Mouse (Mus musculus) bone marrow macrophage, adult 2 months (primary cell): ENCODE data around the gene Ppp1r7. TPM values are rescaled to one million over a fixed set of nuclear protein-coding genes. Genes with fewer than 3 reads are reported as not detected.
"Not testable (repeated sequence)": the region's sequence is repeated elsewhere in the genome, so short reads cannot be mapped to it uniquely, and the experiment has no call there.

Experiments
- H3K27ac ChIP-seq: 2 replicates; pipeline ENCODE4 v1.5.1; 2012; ENCODE audit warnings: low read depth, low read length; ENCODE audit not compliant: insufficient read depth
- H3K4me1 ChIP-seq: 2 replicates; pipeline ENCODE4 v1.6.1; 2012; ENCODE audit warnings: low read length; ENCODE audit not compliant: control insufficient read depth, insufficient read depth
- H3K4me3 ChIP-seq: 2 replicates; pipeline ENCODE4 v1.5.1; 2012; ENCODE audit warnings: mild to moderate bottlenecking, low read length, moderate library complexity; ENCODE audit not compliant: insufficient read depth
- CTCF ChIP-seq: IDR thresholded peaks from 2 replicates; pipeline ENCODE4 v1.5.1; 2012; ENCODE audit warnings: low read depth, mild to moderate bottlenecking, low read length, moderate library complexity
- POLR2A ChIP-seq: IDR thresholded peaks from 2 replicates; pipeline ENCODE4 v1.6.1; 2012; ENCODE audit warnings: mild to moderate bottlenecking, low read depth, low read length, borderline replicate concordance
- polyA plus RNA-seq: library from polyadenylated mRNA; stranded (reverse); fragments of >200 nt; gene quantifications from 2 replicates; pipeline ENCODE4 v1.2.4, GENCODE M21; 2012; ENCODE audit not compliant: missing spikeins, insufficient read depth, insufficient read length

The Ppp1r7 gene
- polyA plus RNA-seq, result 25.8 and 29.2 TPM in 2 replicates

DNA sequence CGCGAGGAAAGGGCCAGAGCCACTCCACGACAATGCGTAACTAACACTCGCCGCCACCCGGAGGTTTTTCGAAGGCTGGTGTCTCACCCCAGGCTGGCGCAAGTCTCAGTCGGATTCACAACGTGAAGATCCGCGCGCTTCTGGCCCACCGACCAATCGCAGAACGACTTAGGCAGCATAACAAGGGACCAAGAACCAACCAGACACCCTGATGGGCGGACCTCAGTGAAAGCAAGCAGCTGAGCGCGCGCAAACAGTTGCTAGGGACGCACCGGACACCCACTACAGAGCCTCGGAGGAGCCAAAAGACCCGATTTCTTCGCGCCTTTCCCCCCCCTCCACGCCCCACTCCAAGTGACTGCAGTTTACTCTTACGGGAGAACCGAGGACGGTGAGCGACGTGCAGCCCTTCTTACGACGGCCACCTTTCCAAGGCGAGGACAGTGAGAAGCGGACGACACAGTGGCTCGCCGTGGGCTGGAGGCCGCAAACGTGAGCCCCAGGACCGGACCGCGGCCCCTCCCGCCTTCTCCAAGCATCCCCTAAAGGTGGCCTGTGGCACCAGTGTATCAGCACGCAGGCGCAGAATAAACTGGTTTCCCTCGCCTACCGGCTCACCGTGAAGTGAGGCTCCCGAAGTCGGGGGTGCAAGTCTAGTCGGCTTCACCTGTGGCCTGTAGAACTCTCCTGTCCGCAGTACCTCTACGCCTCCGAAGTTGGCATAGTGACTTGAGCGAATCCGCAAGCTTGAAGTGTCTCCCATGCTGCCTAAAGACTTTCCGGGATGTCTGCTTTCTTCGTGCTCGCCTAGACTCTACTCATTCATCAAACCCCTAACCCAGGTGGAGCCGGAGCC, at the start of gene Ppp1r7, which contains the start of gene Pask:
Gene Ppp1r7 (plus strand): TSS at position 207 of the 856 bp plus-strand sequence.
Gene Pask (minus strand): TSS at position 835 of the 856 bp plus-strand sequence.
- Histone ChIP-seq H3K27ac (peak within 1 kb of the TSS; percentile 6; the same call in 1 of the 2 replicates), H3K4me1 (peaks cover 10% of the 10 kb centered on the region), H3K4me3 (peak within 1 kb of the TSS; percentile 83)
- no peak for TF ChIP-seq POLR2A
- no peak for TF ChIP-seq CTCF

DNA sequence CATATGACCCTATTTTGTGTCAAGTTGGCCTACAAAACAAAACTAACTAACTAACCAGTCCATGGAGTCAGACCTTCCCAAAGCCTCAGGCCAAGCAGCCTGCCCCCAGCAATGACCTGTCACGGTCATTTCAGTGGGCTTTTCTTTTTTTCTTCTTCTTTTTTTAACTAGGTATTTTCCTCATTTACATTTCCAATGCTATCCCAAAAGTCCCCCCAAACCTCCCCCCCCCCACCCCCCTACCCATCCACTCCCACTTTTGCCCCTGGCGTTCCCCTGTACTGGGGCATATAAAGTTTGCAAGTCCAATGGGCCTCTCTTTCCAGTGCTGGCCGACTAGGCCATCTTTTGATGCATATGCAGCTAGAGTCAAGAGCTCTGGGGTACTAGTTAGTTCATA, 48.2 kb upstream of the Ppp1r7 start:
- not testable (repeated sequence) for H3K4me3 ChIP-seq, H3K4me1 ChIP-seq, H3K27ac ChIP-seq

DNA sequence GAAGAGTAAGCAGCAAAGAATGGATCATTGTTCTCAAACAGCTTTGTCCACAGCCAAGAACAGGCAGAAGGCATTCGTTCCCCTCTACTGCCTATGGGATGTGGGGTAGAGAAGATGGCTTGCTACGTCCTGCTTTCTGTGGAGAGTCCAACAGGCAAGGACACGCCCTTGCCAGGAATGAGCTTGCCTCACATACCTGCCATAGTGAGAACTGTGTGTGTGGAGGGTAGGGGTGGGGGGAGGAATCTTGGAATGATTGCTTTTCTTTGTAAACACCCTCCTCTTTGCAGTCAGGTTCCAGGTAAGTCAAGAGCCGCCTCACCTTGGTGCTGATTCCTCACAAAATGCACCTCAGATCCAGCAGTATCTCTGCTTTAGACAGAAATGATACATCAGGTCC, 42.9 kb upstream of the Ppp1r7 start:
- H3K4me3 ChIP-seq, result no peak overlapping the region
- H3K4me1 ChIP-seq, result 0 out of 2 replicates have a peak, but pooled peaks cover 2% of the 10 kb centered on the region
- H3K27ac ChIP-seq, result no peak overlapping the region
- TF ChIP-seq POLR2A (no peak), CTCF (no peak)

DNA sequence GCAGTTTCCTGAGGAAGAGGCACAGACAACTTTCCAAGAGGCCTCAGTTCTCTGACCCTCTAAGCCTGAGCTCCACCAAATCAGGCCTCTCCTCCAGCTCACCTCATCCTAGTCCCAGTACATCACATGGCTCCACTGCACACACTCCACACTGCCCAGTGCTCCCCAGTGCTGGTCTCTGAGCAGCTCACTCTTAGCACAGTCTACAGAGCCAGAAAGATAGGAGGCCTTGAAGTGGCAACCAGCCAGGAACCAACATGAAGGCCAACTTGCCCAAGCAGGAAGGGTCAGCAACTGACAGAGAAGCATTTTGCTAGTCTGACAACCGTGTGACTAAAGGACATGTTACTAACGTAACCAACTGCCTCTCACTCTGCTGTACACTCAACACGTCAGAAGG, 42.1 kb upstream of the Ppp1r7 start:
- Histone ChIP-seq H3K4me3 (no peak overlapping the region), H3K4me1 (0 out of 2 replicates have a peak, but pooled peaks cover 3% of the 10 kb centered on the region), H3K27ac (no peak overlapping the region)
- TF ChIP-seq CTCF (no peak), POLR2A (no peak)

DNA sequence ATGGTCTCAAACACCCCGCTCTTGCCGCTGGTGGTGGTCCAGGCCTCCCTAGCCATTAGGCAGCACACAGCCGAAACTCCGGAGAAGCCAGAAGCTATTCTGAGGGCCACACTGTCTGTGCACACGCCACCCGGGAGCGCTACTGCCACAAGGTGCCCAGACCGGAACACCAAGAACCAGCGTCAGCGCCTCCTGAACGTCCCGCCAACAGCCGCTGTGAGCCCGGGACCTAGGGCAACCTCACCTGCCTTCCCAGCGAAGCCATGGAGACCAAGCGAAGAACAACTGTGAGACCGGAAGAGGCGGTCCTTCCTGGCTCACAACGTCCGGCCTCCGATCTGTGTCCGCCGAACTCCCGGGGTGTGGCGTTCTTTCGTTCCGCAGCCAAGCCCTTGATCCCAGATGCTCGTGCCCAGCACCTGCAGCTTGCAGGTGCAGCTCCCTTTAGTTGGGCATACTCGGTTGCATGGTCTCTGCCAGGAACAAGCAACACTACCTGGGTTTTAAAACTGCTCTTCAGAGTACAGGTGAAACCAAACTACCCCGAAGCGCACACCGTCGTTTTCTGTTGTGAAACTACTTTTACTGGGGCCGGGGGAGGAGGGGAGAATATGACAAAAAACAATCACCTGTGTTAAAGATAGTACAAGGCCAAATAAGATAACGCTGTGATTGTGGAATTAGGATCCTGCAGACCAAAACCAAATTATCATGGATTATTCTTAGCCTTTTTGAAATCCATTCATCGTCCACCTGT, 36.9 kb upstream of the Ppp1r7 start, which contains the start of gene Mterf4:
Gene Mterf4 (minus strand): TSS at position 335 of the 757 bp plus-strand sequence.
- no peak within 1 kb of the TSS for H3K27ac ChIP-seq

DNA sequence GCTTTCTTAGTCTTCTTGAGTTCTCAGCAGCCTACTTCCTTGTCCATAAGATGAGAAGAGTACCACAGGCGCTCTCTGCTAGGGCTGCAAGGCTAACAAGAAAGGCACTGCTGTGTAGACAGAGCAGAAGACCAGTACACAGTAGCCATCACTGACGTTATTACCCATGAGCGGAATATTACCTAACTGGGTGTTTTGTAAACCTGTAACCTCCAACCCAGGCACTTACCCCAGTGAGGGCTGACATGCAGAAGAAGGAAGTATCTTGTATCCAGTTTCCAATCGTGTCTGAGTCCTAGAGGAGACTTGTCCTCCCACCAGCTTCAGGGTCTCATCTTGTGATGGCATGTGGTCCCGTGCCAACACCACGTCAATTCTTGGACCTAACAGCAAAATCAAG, 18.7 kb upstream of the Ppp1r7 start:
- Histone ChIP-seq H3K4me3 (no peak overlapping the region), H3K27ac (no peak overlapping the region), H3K4me1 (no peaks in the 10 kb centered on the region)
- TF ChIP-seq POLR2A (no peak), CTCF (no peak)

More for the DNA sequence above, 36.9 kb upstream of the Ppp1r7 start, which contains the start of gene Mterf4:
- TF ChIP-seq CTCF (no peak), POLR2A (no peak)
- Histone ChIP-seq H3K4me3 (peak within 1 kb of the TSS; percentile 79), H3K4me1 (0 out of 2 replicates have a peak, but pooled peaks cover 3% of the 10 kb centered on the region)

DNA sequence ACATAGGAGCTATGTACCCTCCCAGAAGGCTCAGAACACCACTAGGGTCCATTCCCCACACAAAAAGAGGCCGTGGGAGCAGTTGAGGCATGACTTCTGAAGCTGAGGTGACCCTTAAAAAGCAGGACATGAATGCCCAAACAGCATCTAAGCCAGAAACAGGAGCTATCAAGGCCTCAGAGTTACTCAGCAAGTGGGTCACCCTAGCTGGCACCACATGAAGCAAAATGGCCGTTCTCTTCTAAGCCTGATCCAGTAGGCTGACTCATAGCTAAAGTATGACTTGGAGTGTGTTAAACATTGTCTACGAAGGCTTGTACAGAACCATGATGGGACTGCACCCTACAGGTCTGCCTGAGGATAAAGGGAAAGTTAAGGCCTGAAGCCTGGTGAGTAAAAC, 16.2 kb upstream of the Ppp1r7 start:
- Histone ChIP-seq H3K4me3 (no peak overlapping the region), H3K4me1 (no peaks in the 10 kb centered on the region), H3K27ac (no peak overlapping the region)
- TF ChIP-seq POLR2A, result no peak
- no peak for TF ChIP-seq CTCF

DNA sequence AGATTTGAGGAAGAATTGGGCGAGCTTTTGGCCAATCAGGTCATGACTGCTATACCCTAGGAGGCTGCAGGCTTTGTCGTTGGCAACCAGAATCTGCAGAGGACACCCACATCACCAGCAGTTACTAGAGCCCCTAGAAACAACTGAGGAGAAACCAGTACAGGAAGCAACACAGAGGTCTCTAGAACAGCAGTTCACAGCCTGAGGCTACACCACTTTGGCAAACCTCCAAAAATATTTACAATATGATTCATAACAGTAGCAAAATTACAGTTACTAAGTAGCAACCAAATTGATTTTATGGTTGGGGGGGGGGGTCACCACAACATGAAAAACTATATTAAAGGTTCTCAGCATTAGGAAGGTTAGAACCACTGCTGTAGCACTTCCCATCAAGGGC, 8.0 kb upstream of the Ppp1r7 start:
- Histone ChIP-seq H3K27ac (no peak overlapping the region), H3K4me3 (no peak overlapping the region), H3K4me1 (no peaks in the 10 kb centered on the region)
- no peak for TF ChIP-seq POLR2A
- TF ChIP-seq CTCF, result no peak

DNA sequence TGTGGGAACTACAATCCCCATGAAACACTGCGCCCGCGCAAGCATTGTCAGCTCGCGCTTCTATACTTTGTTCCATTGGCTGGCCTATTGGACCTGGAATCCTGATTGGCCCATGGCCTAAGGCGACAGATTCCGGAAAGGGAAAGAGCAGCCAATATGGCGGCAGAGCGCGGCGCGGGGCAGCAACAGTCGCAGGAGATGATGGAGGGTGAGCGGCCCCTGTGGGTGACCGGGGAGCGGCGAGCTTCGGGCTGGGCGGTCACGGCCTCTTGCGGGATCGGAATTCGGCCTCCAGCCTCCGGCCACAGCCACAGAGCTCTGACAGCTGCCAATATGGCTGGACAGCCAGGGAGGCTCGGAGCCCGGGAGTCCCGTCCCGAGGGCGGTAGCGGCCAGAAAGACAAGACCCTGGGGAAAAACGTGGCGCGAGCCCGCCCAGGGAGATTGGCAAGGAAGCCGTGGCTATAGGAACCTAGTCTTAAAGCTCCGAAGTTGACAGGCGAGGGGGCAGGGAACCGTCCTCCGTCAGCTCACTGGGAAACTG, 922 bp downstream of the Ppp1r7 start:
- Histone ChIP-seq H3K27ac (no peak overlapping the region; the same call in 1 of the 2 replicates), H3K4me1 (peaks cover 10% of the 10 kb centered on the region), H3K4me3 (peak overlapping the region; percentile 72)
- TF ChIP-seq CTCF (no peak), POLR2A (no peak)
